Mouse (Mus musculus): Measurements from ENCODE around the gene Ppil4.

Ppil4 gene

DNA sequence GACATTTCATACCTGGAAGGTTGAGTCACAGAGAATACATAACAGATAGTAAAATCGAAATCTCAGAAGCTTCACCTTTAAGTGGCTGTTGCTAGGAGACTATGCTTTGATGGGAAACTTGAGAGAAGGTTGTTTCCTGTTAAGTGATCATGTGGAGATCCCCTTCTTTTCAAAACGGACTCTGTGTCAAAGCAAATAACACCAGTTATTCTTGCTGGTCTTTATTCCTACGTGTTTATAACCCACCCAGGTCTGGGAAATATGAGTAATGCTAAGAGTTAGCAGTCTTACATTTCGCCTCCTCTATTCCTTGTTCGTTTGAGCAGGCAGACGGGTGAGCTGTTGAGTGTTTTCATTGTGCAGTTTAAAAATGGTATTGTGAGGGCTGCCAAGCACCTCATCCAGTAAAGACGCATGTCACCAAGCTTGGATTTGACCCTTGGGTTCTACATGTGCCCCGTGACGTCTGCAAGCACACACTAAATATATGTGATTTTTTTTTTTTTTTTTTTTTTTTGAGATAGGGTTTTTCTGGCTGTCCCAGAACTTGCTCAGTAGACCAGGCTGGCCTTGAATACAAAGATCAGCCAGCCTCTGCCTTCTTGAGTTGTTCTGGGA is 32.1 kb downstream of the Ppil4 start:
- DNase-seq (ENCODE audit: low read depth, low spot score), result peak; percentile 91

DNA sequence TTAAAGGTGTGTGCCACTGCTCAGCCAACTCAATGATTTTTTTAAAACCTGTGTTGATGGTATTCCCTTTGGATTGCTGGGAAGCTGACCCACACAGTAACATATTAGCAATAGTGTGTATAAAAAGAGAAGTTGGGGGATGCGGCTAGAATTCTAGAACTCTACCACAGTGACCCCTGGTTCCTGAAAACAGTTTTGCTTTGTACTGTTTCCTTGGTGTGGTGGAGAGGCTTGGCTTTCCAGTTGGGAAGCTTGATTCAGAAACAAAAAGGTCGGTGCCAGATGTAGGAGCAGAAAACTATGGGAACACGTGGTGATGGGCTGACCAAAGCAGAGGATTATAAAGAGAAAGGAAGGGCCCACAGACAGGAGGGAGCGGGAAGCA is 32.6 kb downstream of the Ppil4 start:
- DNase-seq (ENCODE audit: low read depth, low spot score), result no peak

DNA sequence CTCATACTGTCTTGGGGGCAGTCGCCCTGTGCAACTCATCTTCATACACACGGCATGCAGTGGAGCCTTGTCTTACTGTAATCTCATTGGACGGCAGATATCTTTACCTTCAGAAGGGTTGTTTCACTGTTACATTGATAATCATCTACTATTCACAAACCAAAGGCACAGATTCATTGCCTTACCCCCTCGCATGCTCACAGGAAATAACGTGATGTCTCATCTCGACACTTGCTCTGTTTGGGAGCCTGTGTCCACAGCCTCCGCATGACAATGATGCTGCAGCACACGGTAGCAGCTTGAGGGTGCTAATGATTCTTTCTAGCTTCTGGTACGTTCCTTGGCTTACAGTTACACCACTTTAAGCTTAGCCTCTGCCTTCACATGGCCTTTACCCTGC is 33.4 kb downstream of the Ppil4 start:
- peak; percentile 79 for DNase-seq (ENCODE audit: low read depth, low spot score)

DNA sequence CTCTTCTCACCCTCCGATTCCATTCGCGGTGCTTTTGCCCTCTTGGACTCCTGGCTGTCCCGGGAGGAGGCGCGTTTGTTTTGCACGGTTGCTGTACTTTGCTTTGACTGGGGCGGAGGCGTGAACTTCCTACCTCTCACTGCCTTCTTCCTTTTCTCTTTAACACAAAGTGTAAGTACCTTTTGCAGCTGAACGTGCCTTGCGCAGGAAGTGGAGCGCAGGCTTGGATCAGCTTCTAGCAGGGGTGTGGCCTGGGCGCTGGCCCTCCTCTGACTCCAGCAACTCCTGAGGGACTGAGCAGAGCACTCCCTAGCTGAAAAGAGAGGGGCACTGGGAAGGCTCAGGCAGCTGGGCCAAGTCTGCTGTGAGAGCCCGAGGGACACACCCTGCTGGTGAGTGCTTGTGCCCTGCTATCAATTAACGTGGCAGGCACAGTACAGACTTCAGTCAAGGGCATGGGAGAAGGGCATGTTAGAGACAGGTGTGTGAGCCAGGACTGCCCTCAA is 39.5 kb downstream of the Ppil4 start, which contains the start of gene Zc3h12d:
Zc3h12d (plus strand) TSS at position 300 of the 506 bp plus-strand sequence.
- peak; percentile 83 for DNase-seq (ENCODE audit: low read depth, low spot score)

DNA sequence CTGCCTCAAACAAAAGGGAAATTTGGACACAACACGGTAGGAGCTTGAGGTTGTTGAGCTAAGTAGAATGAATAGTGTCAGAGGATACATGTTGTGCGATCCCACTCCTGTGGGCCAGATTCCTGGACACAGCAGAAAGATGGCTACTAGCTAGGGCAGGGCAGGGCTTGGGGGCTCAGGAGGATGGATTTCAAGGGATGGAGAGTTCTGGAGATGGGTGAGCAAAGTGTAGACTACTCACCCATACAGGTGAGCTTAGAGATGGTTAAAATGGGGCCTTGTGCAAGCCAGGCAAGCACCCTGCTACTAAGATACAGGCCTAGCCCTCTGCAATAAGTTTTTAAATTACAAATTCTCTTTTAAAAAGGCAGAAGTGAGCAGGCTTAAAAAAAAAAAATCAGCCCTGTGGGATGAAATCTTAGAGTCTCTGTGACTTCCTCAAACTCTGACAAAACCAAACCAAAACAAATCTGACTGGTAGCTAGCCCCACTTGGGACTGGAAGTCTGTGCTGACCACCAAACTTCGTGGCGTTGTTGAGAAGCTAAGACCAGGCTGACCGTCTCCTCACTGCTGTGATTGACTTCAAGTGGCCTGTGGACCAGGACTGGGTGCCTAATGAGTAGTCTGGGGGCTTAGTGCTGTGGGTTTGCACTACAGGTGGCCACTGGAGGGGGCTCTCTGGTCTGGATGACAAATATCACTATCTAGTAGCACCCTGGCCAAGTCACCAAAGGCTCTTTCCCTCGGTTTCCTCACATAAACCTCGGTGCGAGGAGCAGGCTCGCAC is 40.9 kb downstream of the Ppil4 start:
- peak; percentile 36 for DNase-seq (ENCODE audit: low read depth, low spot score)

DNA sequence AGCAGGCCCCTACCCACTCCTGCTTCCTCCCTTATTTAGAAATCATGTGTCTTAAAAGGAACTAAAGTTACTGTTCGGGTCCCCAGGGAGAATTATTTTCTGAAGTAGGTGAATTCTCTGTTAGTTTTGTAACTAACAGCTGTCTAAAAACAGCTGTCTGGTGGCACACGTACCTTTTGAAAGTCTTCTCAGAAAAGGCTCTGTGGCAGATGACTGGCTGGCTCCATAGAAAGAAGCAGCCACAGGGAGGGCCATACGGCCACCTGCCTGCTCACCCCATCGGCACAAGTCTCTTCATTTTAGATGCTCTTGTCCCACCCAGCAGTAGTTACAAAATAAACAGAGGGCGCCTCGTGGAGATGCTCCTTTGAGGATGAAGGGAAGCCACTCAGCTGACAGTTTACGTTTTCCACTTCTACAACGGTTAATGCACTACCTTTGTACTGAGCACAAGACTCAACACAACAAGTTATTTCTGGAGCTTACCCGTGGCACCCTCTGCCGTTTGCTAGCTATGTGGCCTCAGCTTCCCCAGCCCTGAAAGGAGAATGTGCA is 42.1 kb downstream of the Ppil4 start:
- DNase-seq (ENCODE audit: low read depth, low spot score), result peak; percentile 58

DNA sequence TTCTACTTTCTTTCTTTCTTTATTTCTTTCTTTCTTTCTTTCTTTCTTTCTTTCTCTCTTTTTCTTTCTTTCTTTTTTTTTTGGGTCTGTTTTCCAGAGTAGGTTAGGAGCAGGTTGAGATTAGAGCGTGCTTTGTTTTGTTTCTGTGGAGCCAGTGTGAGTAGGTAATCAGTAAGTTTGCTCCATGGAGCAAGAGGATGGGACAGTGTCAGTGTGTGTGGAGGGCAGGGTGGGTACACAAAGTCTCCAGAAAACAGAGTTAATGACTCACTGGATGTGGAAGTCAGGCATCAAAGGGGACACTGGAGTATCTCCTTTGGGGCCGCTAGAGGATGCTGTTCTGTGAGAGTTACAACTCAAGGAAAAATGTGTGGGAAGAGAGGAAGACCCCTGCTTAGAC is 44.2 kb downstream of the Ppil4 start:
- DNase-seq (ENCODE audit: low read depth, low spot score), result no peak

DNA sequence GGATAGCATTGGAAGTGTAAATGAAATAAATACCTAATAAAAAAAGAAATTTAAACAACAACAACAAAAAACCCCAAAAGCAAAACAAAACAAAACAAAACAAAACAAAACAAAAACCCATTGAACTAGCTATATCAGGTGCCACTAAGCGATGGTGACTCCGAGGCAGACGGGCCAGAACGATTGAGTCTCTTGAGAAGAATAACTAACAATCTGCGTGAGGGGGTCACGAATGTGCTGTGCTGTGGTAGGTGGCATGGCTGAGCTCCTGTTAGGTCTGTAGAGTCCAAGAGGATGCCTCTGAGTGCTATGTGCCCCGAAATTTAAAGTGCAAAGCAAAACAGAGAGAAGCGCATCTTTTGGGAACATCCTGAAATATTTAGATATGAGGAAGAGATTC is 44.8 kb downstream of the Ppil4 start:
- DNase-seq (ENCODE audit: low read depth, low spot score), result no peak

DNA sequence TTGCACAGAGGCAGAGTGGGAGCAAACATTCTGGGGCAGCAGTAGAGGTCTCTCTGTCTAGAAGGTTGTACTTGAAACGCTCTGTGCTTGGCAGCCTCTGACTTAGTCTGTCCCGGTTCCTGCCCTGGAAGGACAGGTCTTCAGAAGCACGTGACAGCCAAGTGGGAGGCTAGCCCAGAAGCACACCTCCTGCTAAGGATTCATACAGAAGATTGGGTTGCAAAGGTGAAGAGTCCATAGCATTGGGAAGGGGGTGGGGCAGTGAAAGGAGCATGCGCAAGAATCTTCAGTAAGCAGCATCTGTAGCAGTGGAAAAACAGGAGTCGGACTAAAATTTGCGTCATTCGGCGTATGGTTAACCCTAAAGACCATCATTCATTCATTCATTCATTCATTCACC is 45.3 kb downstream of the Ppil4 start:
- peak; percentile 41 for DNase-seq (ENCODE audit: low read depth, low spot score)

DNA sequence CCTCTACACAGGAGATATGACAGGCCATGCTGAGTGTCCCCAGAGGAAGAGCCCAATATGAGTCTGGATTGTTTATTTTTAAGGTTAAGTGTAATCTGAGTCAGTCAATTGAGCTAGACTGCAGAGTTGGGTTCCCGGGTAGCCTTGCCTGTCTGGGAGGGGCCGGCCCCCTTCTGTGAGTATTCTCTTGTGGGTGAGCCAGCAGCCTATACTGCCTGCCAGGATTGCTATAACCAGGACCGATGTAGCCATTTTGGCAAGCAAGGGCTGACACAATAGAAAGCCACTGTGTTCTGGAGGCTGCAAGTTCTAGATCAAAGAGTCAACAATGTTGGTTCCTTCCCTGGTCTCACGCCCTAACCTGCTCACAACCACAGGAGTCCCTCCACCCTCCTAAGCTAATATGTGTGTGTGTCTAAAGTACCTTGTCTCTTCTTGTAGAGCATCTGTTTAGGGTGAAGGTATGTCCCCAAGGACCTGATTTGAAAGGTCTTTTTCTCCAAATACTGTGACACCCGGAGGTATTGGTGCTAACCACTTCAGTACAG is 46.3 kb downstream of the Ppil4 start:
- DNase-seq (ENCODE audit: low read depth, low spot score), result peak; percentile 61

DNA sequence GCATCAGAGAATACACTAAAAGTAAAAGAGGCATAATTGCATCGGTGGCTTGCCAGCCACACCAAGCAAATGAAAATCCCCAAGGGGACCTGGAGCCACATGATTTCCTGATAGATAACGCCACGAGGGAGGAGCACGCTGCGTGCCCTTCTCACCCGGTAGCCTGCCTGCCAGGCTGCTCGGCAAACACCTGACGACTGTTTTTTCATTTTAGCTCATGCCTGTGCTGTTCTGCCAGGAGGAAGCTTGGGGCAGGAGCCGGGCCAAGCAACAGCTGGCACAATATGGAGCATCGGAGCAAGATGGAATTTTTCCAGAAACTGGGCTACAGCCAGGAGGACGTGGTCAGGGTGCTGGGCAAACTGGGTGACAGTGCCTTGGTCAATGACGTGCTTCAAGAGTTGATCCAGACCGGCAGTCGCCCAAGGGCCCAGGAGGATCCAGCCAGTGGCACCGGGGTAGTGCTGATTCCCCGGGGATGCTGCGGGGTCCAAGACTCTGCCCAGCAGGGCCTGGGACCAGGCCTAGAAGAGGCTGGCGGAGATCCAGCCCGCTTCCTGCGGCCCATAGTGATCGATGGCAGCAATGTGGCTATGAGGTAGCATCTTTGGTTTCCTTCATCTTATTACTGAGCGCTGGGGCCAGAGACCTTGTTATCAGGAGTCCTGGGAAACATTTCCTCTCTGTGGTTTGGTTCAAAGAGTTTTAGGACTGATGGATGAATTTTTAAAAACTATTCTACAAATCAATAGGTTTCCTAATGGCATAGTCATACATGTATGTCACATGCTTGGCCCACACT is 47.1 kb downstream of the Ppil4 start:
- peak; percentile 87 for DNase-seq (ENCODE audit: low read depth, low spot score)

DNA sequence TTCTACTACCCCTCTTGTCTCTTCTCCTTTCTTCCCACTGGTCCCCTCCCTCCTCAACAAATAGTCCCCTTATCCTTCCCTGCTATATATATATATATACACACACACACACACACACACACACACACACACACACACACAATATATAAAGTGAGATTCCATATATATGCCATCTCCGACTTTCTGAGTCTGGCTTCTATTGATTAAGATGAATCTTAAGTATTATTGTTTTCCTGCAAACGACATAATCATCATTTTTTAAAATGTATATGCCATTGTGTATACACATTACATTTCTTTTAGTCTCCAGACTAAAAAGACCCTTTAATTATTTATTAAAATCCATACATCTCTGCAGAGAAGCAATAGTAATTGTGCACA is 47.7 kb downstream of the Ppil4 start:
- no peak for DNase-seq (ENCODE audit: low read depth, low spot score)

DNA sequence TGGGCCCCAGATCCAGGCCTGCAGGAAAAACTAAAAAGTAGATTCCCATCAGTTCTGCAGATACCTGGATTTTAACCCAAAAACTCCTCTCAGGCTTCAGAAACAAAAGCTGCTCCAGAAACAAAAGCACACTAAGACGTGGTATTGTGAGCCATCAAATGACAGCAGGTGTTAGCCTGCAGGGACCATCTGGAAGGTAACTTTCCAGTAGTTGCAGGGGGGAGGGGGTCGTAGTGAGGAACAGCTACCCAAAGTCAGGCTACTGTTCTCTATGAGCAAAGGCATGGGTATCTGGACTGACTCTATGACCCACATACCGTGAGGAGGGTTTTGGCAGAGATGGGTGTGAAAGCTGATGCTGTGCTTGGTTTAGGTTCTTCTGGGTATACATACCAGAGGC is 48.1 kb downstream of the Ppil4 start:
- peak; percentile 13 for DNase-seq (ENCODE audit: low read depth, low spot score)

DNA sequence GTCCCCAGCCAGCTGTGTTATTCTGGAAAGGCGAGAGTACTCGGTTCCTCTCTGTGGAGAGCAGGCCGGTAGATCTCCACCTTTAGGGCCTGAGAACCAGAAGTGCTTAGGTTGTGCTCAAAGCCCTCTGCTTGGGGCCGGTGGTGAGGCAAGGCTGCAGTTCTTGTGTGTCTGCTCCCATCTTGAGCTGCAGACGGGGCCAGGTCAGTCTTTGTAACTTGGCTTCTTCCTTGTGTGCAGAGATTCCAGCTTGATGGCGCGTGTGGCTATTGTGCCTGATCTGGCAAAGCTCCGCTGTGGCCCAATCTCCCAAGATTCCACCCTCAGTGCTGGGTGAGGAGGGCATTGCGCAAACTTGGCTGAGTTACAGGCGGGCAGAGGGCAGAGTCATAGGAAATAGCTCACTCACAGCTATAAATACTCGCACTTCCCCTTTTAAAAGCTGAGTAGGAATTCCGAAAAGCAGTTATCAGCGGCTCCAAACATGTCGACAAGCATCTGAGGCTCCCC is 48.9 kb downstream of the Ppil4 start:
- DNase-seq (ENCODE audit: low read depth, low spot score), result no peak

DNA sequence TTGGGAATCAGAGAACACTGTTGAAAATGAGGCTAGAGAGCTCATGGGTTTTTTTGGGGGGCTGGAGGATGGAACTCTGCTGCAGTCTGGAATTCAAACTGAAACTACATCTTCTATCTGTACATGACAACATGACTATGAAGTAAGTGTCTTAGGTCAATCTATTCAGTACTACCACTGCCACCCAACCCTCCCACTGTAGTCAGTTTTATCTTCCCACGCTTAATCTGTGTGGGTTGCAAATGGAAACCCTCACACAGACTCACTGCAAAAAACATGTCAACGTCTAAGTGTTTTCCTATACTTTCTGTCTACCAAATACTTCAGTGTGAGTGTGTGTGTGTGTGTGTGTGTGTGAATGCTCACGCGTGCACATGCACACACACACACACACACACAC is 50.5 kb downstream of the Ppil4 start:
- peak; percentile 70 for DNase-seq (ENCODE audit: low read depth, low spot score)

DNA sequence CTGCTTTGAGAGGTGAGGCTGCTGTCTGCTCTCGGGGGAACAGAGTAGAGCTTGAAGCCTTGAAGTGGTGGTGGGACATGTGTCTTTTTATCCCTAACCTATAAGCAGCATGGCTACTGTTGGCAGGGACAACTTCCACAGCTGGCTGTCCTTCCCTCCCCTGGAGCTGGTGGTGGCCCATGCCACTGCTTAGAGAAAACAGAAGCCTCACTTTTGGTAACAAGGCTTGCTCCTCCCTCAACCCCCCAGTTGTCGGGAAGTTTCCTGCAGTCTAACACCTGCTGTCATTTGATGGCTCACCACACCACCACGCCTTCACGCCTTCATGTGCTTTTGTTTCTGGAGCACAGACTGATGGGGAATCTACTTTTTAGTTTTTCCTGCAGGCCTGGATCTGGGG is 51.5 kb downstream of the Ppil4 start:
- DNase-seq (ENCODE audit: low read depth, low spot score), result peak; percentile 75

DNA sequence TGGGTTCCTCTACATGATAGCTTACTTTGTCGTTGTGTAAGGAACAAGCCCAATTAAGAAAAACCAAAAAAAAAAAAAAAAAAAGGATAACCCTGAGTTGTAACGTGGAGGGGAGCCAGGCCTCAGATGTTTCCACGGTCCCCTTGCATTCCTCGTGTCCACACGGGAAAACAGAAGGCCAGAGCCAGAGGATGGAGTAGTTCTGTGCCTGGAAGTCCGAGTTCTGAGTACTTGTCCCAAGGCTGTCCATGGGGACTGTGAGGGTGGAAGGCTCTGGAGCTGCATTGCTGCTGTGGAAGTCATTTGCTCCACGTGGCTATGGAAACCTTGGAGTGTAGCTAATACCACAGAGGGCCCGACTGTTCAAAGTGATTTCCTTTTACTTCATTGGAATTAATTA is 52.4 kb downstream of the Ppil4 start:
- DNase-seq (ENCODE audit: low read depth, low spot score), result no peak

DNA sequence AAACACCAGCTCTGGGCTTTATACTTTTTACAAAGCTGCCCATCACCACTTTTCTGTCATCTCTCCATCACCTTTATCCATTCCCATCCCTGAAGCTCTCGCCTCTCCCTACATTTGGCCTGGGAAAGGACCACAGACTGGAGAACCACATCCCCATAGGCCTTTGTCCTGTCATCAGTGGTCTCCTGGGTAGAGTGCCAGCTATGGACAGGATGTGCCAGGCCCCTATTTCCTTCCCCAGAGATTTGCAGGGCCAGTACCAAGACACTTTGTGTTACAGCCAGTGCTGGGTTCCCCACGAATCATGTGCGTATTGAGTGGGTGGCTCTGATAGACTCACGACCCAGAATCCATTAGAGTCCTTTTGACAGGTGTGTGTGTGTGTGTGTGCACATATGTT is 53.3 kb downstream of the Ppil4 start:
- DNase-seq (ENCODE audit: low read depth, low spot score), result no peak

DNA sequence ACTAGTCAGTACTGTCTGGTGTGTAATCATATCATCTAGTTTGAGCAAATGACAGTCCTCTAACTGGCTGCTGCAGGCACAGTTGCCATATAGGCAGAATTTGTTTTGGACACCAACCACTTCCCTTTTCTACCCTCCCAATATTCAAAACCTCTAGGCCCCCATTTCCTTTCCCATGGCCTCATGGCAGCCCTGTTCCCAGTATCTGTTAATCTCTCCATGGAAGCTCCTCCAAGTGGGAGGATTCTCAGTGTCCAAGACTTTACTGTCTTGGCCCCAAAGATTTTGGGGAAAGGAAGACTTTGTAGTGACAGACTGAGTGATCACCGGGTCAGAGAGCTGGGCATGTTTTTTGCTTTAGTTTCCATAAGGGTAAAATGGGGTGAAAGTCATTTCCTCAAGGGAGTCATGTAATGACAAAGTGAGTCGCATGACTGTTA is 54.5 kb downstream of the Ppil4 start:
- DNase-seq (ENCODE audit: low read depth, low spot score), result no peak

DNA sequence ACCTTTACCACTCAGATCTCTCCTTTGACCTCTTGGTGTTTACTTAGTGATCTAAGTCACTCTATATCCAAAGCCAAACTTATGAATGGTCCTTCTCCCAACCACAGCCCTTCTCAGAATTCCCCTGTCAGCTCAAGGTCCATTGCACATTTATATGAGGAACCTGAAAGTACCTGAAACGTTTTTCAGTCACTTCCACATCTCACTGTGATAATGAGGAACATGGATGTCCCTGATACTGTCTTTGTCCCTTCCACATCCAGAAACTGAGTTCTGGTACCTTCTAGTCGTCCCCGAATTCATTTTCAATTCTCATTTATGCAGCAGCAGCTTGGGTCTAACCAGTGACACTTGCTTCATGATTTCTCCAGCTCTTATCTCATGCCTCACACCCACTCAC is 59.2 kb downstream of the Ppil4 start:
- no peak for DNase-seq (ENCODE audit: low read depth, low spot score)

DNA sequence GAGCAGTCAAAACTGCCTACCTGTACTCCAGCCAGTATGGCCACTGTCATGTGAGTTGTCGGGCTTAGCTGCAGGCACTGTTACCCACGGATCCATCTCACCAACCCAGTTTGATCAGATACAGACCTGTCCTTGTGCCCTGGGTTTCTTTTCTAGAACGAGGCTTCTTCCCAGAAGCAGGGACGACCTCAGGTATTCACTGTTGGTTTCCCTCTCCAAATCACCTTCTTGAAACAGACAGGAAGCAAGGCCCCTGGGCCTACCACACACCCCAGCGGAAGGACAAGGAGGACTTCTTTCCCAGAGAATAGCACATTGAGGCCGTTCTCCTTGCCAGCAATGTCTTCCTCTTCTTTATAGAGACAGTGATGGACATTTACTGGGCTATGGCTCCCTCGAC is 67.8 kb downstream of the Ppil4 start:
- DNase-seq (ENCODE audit: low read depth, low spot score), result no peak

Data from CD4-positive helper T cell, adult 2 months (primary cell).